Mouse (Mus musculus): ENCODE measurements around the gene Nabp2. TPM values are rescaled to one million over a fixed set of nuclear protein-coding genes. Genes with fewer than 3 reads are reported as not detected.

The Nabp2 gene
- polyA plus RNA-seq, 1 experiment from 2014 or later: 82.4 TPM

GRCm38 (mm10) chr10:128377222-128377939, 33.9 kb downstream of the Nabp2 start:
- peak; percentile 6; the same call in 1 of the 2 replicates for TF ChIP-seq CTCF (IDR thresholded peaks at IDR 0.05; ENCODE audit: low read depth)
- H3K9me3 ChIP-seq (replicated peaks; ENCODE audit: low read length): no peaks in the 10 kb centered on the region

GRCm38 (mm10) chr10:128376455-128377211, 34.7 kb downstream of the Nabp2 start, which contains the start of gene Ankrd52:
Gene Ankrd52 (plus strand): TSS chr10:128377115.
- peak; percentile 52 for TF ChIP-seq CTCF (IDR thresholded peaks at IDR 0.05; ENCODE audit: low read depth)
- H3K27ac ChIP-seq: peak within 1 kb of the TSS; percentile 95
- peak within 1 kb of the TSS; percentile 84 for H3K4me2 ChIP-seq (ENCODE audit: low read length)
- H3K4me1 ChIP-seq (replicated peaks; ENCODE audit: insufficient read depth, low read length): peaks cover 6% of the 10 kb centered on the region; the same call in 1 of the 2 replicates
- peak within 1 kb of the TSS; percentile 98 for H3K9ac ChIP-seq (ENCODE audit: low read depth, low read length)
- H3K36me3 ChIP-seq (ENCODE audit: insufficient read depth, low read length): peaks cover 22% of the 10 kb centered on the region
- H3K9me3 ChIP-seq (replicated peaks; ENCODE audit: low read length): no peaks in the 10 kb centered on the region
- WGBS: 2% methylated on average over 45 of the region's 73 CpGs
- ATAC-seq (replicated peaks; ENCODE audit: low FRiP score, low read depth) (peak; percentile 92), DNase-seq (ENCODE audit: low spot score) (peak; percentile 91)
- H3K4me3 ChIP-seq (replicated peaks; ENCODE audit: low read depth, low read length): peak within 1 kb of the TSS; percentile 95
- no peaks in the 10 kb centered on the region for H3K27me3 ChIP-seq (ENCODE audit: insufficient read depth, low read length)

More at GRCm38 (mm10) chr10:128377222-128377939, 33.9 kb downstream of the Nabp2 start:
- DNase-seq (ENCODE audit: low spot score): peak; percentile 71
- 0% methylated on average over 37 of the region's 47 CpGs for WGBS
- 0 out of 2 replicates have a peak, but pooled peaks have one; percentile 0 for ATAC-seq (replicated peaks; ENCODE audit: low FRiP score, low read depth)
- Histone ChIP-seq H3K4me3 (replicated peaks; ENCODE audit: low read depth, low read length) (peak overlapping the region; percentile 95), H3K27me3 (ENCODE audit: insufficient read depth, low read length) (no peaks in the 10 kb centered on the region), H3K36me3 (ENCODE audit: insufficient read depth, low read length) (peaks cover 29% of the 10 kb centered on the region), H3K27ac (peak overlapping the region; percentile 95), H3K9ac (ENCODE audit: low read depth, low read length) (peak overlapping the region; percentile 98), H3K4me1 (replicated peaks; ENCODE audit: insufficient read depth, low read length) (peaks cover 6% of the 10 kb centered on the region; the same call in 1 of the 2 replicates), H3K4me2 (ENCODE audit: low read length) (peak overlapping the region; percentile 84)

GRCm38 (mm10) chr10:128376099-128376454, 35.2 kb downstream of the Nabp2 start:
- ATAC-seq (replicated peaks; ENCODE audit: low FRiP score, low read depth): no peak
- DNase-seq (ENCODE audit: low spot score): no peak
- H3K4me2 ChIP-seq (ENCODE audit: low read length): peak overlapping the region; percentile 84
- H3K9ac ChIP-seq (ENCODE audit: low read depth, low read length): peak overlapping the region; percentile 98
- H3K4me3 ChIP-seq (replicated peaks; ENCODE audit: low read depth, low read length): peak overlapping the region; percentile 95
- WGBS: 39% methylated on average over 4 of the region's 4 CpGs
- peaks cover 21% of the 10 kb centered on the region for H3K36me3 ChIP-seq (ENCODE audit: insufficient read depth, low read length)
- H3K9me3 ChIP-seq (replicated peaks; ENCODE audit: low read length): no peaks in the 10 kb centered on the region
- TF ChIP-seq CTCF (IDR thresholded peaks at IDR 0.05; ENCODE audit: low read depth): no peak
- peaks cover 6% of the 10 kb centered on the region; the same call in 1 of the 2 replicates for H3K4me1 ChIP-seq (replicated peaks; ENCODE audit: insufficient read depth, low read length)
- H3K27ac ChIP-seq: peak overlapping the region; percentile 95
- H3K27me3 ChIP-seq (ENCODE audit: insufficient read depth, low read length): no peaks in the 10 kb centered on the region

GRCm38 (mm10) chr10:128374393-128374792, 36.9 kb downstream of the Nabp2 start:
- peaks cover 6% of the 10 kb centered on the region; the same call in 1 of the 2 replicates for H3K4me1 ChIP-seq (replicated peaks; ENCODE audit: insufficient read depth, low read length)
- TF ChIP-seq CTCF (IDR thresholded peaks at IDR 0.05; ENCODE audit: low read depth): peak; percentile 42; the same call in 1 of the 2 replicates
- DNase-seq (ENCODE audit: low spot score) (peak; percentile 11), ATAC-seq (replicated peaks; ENCODE audit: low FRiP score, low read depth) (no peak)
- no peak overlapping the region for H3K4me2 ChIP-seq (ENCODE audit: low read length)
- peaks cover 6% of the 10 kb centered on the region for H3K36me3 ChIP-seq (ENCODE audit: insufficient read depth, low read length)
- no peaks in the 10 kb centered on the region for H3K9me3 ChIP-seq (replicated peaks; ENCODE audit: low read length)
- WGBS: 85% methylated on average over 6 of the region's 6 CpGs
- H3K27ac ChIP-seq: no peak overlapping the region
- no peaks in the 10 kb centered on the region for H3K27me3 ChIP-seq (ENCODE audit: insufficient read depth, low read length)
- H3K4me3 ChIP-seq (replicated peaks; ENCODE audit: low read depth, low read length): no peak overlapping the region
- H3K9ac ChIP-seq (ENCODE audit: low read depth, low read length): no peak overlapping the region

GRCm38 (mm10) chr10:128372989-128373748, 38.1 kb downstream of the Nabp2 start:
- no peak overlapping the region for H3K4me3 ChIP-seq (replicated peaks; ENCODE audit: low read depth, low read length)
- peak; percentile 16 for DNase-seq (ENCODE audit: low spot score)
- no peaks in the 10 kb centered on the region for H3K9me3 ChIP-seq (replicated peaks; ENCODE audit: low read length)
- no peaks in the 10 kb centered on the region for H3K36me3 ChIP-seq (ENCODE audit: insufficient read depth, low read length)
- ATAC-seq (replicated peaks; ENCODE audit: low FRiP score, low read depth): no peak
- 0 out of 2 replicates have a peak, but pooled peaks cover under 1% of the 10 kb centered on the region for H3K4me1 ChIP-seq (replicated peaks; ENCODE audit: insufficient read depth, low read length)
- H3K9ac ChIP-seq (ENCODE audit: low read depth, low read length): no peak overlapping the region
- no peak overlapping the region for H3K27ac ChIP-seq
- H3K4me2 ChIP-seq (ENCODE audit: low read length): no peak overlapping the region
- WGBS: 56% methylated on average over 6 of the region's 6 CpGs
- TF ChIP-seq CTCF (IDR thresholded peaks at IDR 0.05; ENCODE audit: low read depth): no peak
- H3K27me3 ChIP-seq (ENCODE audit: insufficient read depth, low read length): no peaks in the 10 kb centered on the region

All from kidney, postnatal 0 days (tissue).